Mouse (Mus musculus) layer of hippocampus, adult 9-10 months (tissue): ENCODE measurements at regions not wholly inside any gene's neighbourhood (a gene's known extent, or its start where the extent isn't known, plus 50 kb on each side); places are given as distances from the start of the nearest gene placed in this dataset.

Source experiments
- DNase-seq: peaks from one replicate; pipeline ENCODE4 v3.0.0; 2022; ENCODE audit warnings: low spot score

- no peak for DNase-seq
Observed at GRCm38 (mm10) chr2:9267675-9268074, 613.4 kb upstream of the 4930412O13Rik start.

- no peak for DNase-seq
Observed at GRCm38 (mm10) chr2:9283441-9283840, 597.6 kb upstream of the 4930412O13Rik start.

- DNase-seq = no peak
Observed at GRCm38 (mm10) chr2:9285800-9286199, 595.3 kb upstream of the 4930412O13Rik start.

DNA sequence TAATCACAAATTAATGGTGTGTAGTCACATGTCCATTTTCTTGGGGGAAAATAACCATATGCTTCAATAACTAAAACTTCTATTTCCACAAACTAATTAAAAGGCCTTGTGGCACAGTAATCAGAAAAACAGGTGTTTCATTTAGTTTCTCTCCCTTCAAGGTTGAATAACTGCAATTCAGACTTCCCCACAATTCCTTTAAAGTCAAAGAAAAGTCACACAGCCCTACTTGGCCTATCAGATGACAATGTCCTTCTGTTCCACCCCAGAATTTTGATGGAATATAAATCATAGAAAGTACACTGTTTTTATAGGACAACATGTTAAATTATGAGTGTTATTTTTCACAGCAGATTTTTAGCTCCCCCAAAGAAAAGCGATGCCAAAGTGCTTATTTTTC, 594.0 kb upstream of the 4930412O13Rik start:
- no peak for DNase-seq

DNA sequence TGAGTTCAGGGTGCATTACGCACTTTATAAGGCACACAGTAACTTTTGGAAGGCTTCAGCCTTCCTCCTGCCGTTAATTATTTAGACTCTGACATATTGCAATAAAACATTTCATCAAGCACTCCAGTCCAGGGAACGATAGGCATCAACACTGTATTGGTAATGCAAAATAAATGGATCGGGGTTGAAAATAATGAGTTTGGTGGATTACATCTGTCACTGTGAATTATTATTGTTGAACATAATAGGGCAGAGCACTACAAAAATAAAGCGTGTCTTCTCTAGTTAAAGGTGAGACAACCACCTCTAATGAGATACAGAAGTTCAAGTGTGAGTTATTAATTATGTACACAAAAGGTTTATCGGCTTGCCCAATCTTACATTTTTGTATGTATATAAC, 593.4 kb upstream of the 4930412O13Rik start:
- no peak for DNase-seq

GRCm38 (mm10) chr2:9331630-9332352, 549.3 kb upstream of the 4930412O13Rik start:
- no peak for DNase-seq

- DNase-seq = no peak
Observed at GRCm38 (mm10) chr2:9348982-9349381, 532.1 kb upstream of the 4930412O13Rik start.

DNA sequence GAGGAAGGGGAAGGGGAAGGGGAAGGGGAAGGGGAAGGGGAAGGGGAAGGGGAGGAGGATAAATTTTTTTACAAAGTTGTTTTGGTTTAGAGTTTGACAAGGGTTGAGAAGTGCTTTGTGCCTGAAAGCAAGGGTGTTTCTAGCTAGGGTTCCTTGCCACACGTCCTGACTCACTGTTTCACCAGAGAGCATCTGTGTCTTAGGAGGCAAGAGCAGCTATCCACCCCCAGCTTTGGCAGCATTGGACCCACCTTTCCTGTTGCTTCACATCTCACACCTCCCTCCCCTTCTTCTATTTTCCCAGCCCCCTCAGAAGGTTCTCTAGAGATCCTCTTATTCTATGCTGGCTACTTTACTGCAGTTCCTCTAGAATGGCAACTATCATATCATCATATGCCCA, 531.1 kb upstream of the 4930412O13Rik start:
- DNase-seq = no peak

- no peak for DNase-seq
Observed at GRCm38 (mm10) chr2:9352190-9352589, 528.9 kb upstream of the 4930412O13Rik start.

- no peak for DNase-seq
Observed at GRCm38 (mm10) chr2:9360020-9360419, 521.0 kb upstream of the 4930412O13Rik start.

GRCm38 (mm10) chr2:9367801-9368584, 513.1 kb upstream of the 4930412O13Rik start:
- no peak for DNase-seq

DNA sequence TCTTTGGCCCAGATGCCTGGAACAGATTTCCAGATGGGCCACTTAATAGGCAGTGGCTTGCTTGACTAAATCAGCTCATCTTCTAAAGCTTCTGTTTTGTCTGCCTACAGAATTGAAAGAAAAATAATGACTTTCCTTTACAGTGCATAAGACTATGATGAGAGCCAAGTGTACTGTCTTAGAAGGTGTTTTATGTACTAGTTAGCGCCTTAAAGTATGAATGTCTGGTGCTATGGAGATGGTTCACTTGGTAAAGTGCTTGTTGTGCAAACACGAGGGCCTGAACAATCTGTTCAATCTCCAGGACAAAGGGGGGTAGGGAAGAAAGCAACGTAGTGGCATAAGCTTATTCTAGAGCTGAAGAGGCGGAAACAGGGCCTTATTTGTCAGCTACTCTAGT, 511.5 kb upstream of the 4930412O13Rik start:
- DNase-seq = no peak

- DNase-seq = no peak
Observed at GRCm38 (mm10) chr2:9386566-9386965, 494.5 kb upstream of the 4930412O13Rik start.

DNA sequence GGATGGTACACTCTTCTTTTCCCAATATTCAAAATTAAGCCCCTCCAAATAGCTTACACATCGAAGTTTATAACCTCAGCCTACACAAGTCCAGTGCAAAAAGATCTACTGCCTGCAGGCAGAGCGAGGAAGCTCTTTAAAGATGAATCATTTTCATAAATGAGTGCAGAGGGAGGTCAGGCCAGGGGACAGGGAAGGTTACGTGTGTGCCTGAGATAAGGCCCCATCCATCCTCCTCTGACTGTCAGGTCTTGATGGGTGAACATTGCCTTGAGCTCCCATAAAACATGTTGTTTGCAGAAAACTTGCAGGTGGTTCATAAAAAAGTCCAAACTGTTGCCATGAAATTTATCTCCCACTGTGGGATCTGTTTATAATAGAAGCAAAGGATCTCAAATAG, 493.0 kb upstream of the 4930412O13Rik start:
- no peak for DNase-seq

GRCm38 (mm10) chr2:9395379-9395999, 485.6 kb upstream of the 4930412O13Rik start:
- no peak for DNase-seq

DNA sequence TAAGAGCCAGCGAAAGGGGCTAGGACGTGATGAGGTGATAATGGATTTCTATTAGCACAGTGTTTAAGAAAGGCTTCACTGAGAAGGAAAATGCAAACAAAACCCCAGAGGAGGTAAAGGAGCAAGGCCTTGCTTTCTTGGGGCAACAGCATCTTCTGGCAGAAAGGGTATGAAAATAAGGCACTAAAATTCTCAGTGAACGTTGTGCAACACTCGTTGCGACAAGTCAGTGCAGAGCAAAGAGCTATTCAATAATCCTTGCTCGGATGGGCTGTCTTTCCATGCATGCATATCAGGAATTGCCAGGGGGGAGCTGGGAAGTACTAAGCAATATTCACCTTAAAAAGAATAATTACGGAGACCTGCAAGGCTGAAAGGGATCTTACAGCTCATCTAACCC, 479.6 kb upstream of the 4930412O13Rik start:
- no peak for DNase-seq

- no peak for DNase-seq
Observed at GRCm38 (mm10) chr2:9402281-9402680, 478.8 kb upstream of the 4930412O13Rik start.

DNA sequence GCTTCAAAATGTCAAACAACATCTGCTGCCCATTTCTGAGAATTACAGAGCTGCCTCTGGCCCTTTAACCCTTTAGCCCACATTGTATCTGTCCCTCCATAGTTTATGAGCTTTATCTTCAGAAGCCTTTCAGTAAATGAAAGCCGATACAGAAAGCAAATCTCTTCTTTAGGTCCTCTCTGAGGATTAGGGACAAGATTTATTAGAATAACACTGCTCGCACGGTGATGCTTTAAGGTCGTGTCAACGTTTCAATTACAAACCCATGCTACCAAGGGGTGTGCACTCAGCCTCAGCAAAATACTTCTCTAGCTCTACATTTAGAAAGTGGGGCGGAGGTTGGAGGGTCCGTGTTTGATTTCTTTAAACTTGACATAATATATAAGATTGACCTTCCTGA, 472.0 kb upstream of the 4930412O13Rik start:
- DNase-seq = no peak

GRCm38 (mm10) chr2:9422686-9423085, 458.4 kb upstream of the 4930412O13Rik start:
- no peak for DNase-seq

DNA sequence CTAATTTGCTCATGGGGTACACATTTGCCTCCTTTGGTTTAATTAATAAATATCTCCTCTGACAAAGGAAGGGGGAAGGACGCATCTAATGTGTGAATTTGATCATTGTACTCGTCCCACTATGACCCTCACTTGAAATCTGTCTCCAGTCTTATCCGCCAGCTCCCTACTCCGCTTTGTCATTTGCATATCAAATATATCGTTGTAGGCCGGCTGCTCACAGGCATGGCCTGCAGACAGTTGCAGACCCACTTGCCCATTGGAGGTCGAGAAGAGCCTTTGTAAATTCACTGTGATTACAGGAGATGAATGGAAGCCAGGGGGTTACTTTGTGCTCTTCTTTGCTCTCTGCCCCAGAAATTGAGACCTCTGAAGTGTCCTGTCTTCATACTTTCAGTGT, 457.5 kb upstream of the 4930412O13Rik start:
- no peak for DNase-seq

DNA sequence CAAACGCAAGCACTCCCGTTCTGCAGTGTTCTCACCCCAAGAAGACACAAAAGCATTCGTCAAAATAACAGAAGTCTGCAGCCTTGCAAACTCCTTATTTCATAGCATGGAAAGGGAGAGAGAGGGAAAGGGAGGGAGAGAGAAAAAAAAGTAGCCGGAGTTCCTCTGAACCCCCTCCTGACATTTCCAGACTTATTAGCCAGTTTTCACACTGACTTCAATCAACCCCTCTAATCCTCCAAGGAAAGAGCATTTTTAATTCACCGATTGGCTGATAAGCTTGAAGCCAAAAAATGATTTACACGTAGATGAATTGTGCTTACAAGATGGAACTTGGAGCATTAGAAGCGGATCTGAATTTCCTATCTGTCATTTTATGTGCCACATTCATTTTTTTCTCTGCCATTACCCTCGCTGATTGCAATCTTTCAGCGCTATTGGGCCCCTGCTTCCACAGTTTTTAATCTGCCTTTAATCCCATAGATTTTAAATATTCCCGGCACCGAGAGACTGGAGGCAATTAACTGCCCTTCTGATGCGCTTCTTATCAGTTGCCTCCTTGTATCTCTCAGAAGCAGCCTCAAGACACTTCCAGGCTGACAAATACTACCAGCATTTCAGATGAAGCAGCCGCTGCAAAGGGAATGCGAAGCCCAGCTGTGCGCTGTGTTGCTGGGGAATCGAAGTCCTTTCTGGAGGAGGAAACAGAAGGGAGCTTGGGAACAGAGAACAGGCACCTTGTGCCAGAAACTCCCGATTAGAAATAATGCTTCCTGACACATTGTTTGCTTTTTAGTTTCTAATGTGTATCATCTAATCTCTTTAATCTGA, 447.7 kb upstream of the 4930412O13Rik start:
- DNase-seq = no peak
